Mouse (Mus musculus) MEL (cell line): ENCODE measurements around the gene BC034090. TPM values are rescaled to one million over a fixed set of nuclear protein-coding genes. Genes with fewer than 3 reads are reported as not detected.

Experiments
- DNase-seq: peaks from one replicate; pipeline ENCODE4 v3.0.0; 2011; ENCODE audit warnings: low read depth, low spot score
- H3K27ac ChIP-seq: 2 replicates; pipeline ENCODE4 v1.5.1; 2012; ENCODE audit warnings: low read depth, mild to moderate bottlenecking, control low read depth, low read length, moderate library complexity; ENCODE audit not compliant: control insufficient read depth
- H3K27me3 ChIP-seq, 2 experiments: fragments of 150-350 bp in 1 of 2; sonication (generic) in 1 of 2; 2 replicates each; pipeline ENCODE4 v1.6.1; 2012; ENCODE audit warnings: low read length in 2 of 2, mild to moderate bottlenecking in 2 of 2, improper control_type of control experiment in 1 of 2, moderate library complexity in 1 of 2; ENCODE audit not compliant: insufficient read depth in 2 of 2, control insufficient read depth in 1 of 2
- H3K36me3 ChIP-seq, 2 experiments: 2 replicates each; pipeline ENCODE4 v1.6.1; 2012 to 2014; ENCODE audit warnings: low read length in 2 of 2, improper control_type of control experiment in 1 of 2, inconsistent platforms in 1 of 2, mild to moderate bottlenecking in 1 of 2; ENCODE audit not compliant: insufficient read depth in 2 of 2, control insufficient read depth in 1 of 2
- H3K4me1 ChIP-seq, 2 experiments: fragments of 150-350 bp in 1 of 2; sonication (generic) in 1 of 2; 2 replicates each; pipeline ENCODE4 v1.6.1; 2012; ENCODE audit warnings: low read length in 2 of 2, improper control_type of control experiment in 1 of 2, mild to moderate bottlenecking in 1 of 2; ENCODE audit not compliant: insufficient read depth in 2 of 2, control insufficient read depth in 1 of 2
- H3K4me3 ChIP-seq, 2 experiments: fragments of 150-350 bp in 1 of 2; sonication (generic) in 1 of 2; 2 replicates each; pipeline ENCODE4 v1.5.1; 2012; ENCODE audit warnings: low read depth in 2 of 2, low read length in 2 of 2, mild to moderate bottlenecking in 2 of 2, moderate library complexity in 2 of 2, control low read depth in 1 of 2, improper control_type of control experiment in 1 of 2; ENCODE audit not compliant: control insufficient read depth in 1 of 2, insufficient read depth in 1 of 2
- H3K79me2 ChIP-seq: 2 replicates; pipeline ENCODE4 v1.6.1; 2012; ENCODE audit warnings: mild to moderate bottlenecking, low read length, moderate library complexity; ENCODE audit not compliant: control insufficient read depth, poor library complexity, insufficient read depth
- H3K9ac ChIP-seq: 2 replicates; pipeline ENCODE4 v1.6.1; 2012; ENCODE audit warnings: low read depth, mild to moderate bottlenecking, control low read depth, low read length, moderate library complexity; ENCODE audit not compliant: control insufficient read depth, poor library complexity, severe bottlenecking
- H3K9me3 ChIP-seq: fragments of 150-350 bp; sonication (generic); replicated peaks from 2 replicates; pipeline ENCODE4 v1.6.1; 2012; ENCODE audit warnings: mild to moderate bottlenecking, low read length, improper control_type of control experiment, moderate library complexity; ENCODE audit not compliant: insufficient read depth
- BHLHE40 ChIP-seq: IDR thresholded peaks from 2 replicates; pipeline ENCODE4 v1.6.1; 2012; ENCODE audit warnings: low read depth, mild to moderate bottlenecking, inconsistent platforms, low read length, improper control_type of control experiment, borderline replicate concordance
- CTCF ChIP-seq, 3 experiments: IDR thresholded peaks in 2 of 3; conservative IDR thresholded peaks in 1 of 3; 2 replicates each; pipeline ENCODE4 v1.5.1; 2011 to 2012; ENCODE audit warnings: low read length in 3 of 3, low read depth in 2 of 3, mild to moderate bottlenecking in 2 of 3, improper control_type of control experiment in 1 of 3, inconsistent platforms in 1 of 3, mixed read lengths in 1 of 3, moderate library complexity in 1 of 3; ENCODE audit not compliant: control insufficient read depth in 1 of 3, insufficient read depth in 1 of 3, poor library complexity in 1 of 3, severe bottlenecking in 1 of 3
- E2F4 ChIP-seq: IDR thresholded peaks from 2 replicates; pipeline ENCODE4 v1.6.1; 2011; ENCODE audit warnings: low read depth, low read length, improper control_type of control experiment, borderline replicate concordance
- ELF1 ChIP-seq: IDR thresholded peaks from 2 replicates; pipeline ENCODE4 v1.6.1; 2014; ENCODE audit warnings: low read depth, mild to moderate bottlenecking, inconsistent platforms, low read length, improper control_type of control experiment, moderate library complexity
- EP300 ChIP-seq, 2 experiments: IDR thresholded peaks; 2 replicates each; pipeline ENCODE4 v1.6.1; 2011; ENCODE audit warnings: improper control_type of control experiment in 2 of 2, low read length in 2 of 2, low read depth in 1 of 2, mild to moderate bottlenecking in 1 of 2
- GABPA ChIP-seq: IDR thresholded peaks from 2 replicates; pipeline ENCODE4 v1.6.1; 2012; ENCODE audit warnings: low read depth, mild to moderate bottlenecking, inconsistent platforms, low read length, improper control_type of control experiment, moderate library complexity
- JUND ChIP-seq: IDR thresholded peaks from 2 replicates; pipeline ENCODE4 v1.6.1; 2011; ENCODE audit warnings: low read depth, mild to moderate bottlenecking, improper control_type of control experiment, low read length
- KAT2A ChIP-seq: conservative IDR thresholded peaks from 2 replicates; pipeline ENCODE4 v1.6.1; 2012; ENCODE audit warnings: low read depth, low read length, improper control_type of control experiment, inconsistent platforms
- MAFK ChIP-seq: IDR thresholded peaks from 2 replicates; pipeline ENCODE4 v1.6.1; 2011; ENCODE audit warnings: low read depth, mild to moderate bottlenecking, low read length, improper control_type of control experiment, borderline replicate concordance
- MAX ChIP-seq: IDR thresholded peaks from 2 replicates; pipeline ENCODE4 v1.6.1; 2011; ENCODE audit warnings: low read length, improper control_type of control experiment
- MEF2A ChIP-seq: IDR thresholded peaks from 2 replicates; pipeline ENCODE4 v1.6.1; 2014; ENCODE audit warnings: low read depth, mild to moderate bottlenecking, inconsistent platforms, low read length, improper control_type of control experiment; ENCODE audit not compliant: poor library complexity, insufficient replicate concordance, severe bottlenecking; ENCODE audit errors: extremely low read depth
- MYB ChIP-seq: IDR thresholded peaks from 2 replicates; pipeline ENCODE4 v1.6.1; 2011; ENCODE audit warnings: mild to moderate bottlenecking, low read depth, low read length, improper control_type of control experiment
- MYC ChIP-seq: IDR thresholded peaks from 2 replicates; pipeline ENCODE4 v1.6.1; 2011; ENCODE audit warnings: low read depth, mild to moderate bottlenecking, low read length, improper control_type of control experiment, moderate library complexity
- RCOR1 ChIP-seq: IDR thresholded peaks from 2 replicates; pipeline ENCODE4 v1.6.1; 2012; ENCODE audit warnings: low read depth, mild to moderate bottlenecking, inconsistent platforms, low read length, improper control_type of control experiment
- SIN3A ChIP-seq: IDR thresholded peaks from 2 replicates; pipeline ENCODE4 v1.6.1; 2012; ENCODE audit warnings: low read length, improper control_type of control experiment, inconsistent platforms
- UBTF ChIP-seq: IDR thresholded peaks from 2 replicates; pipeline ENCODE4 v1.6.1; 2012; ENCODE audit warnings: low read depth, mild to moderate bottlenecking, inconsistent platforms, low read length, improper control_type of control experiment, moderate library complexity, borderline replicate concordance; ENCODE audit not compliant: insufficient read depth
- ZC3H11A ChIP-seq: IDR thresholded peaks from 2 replicates; pipeline ENCODE4 v1.6.1; 2012; ENCODE audit warnings: low read depth, mild to moderate bottlenecking, inconsistent platforms, low read length, improper control_type of control experiment
- ZKSCAN1 ChIP-seq: IDR thresholded peaks from 2 replicates; pipeline ENCODE4 v1.6.1; 2012; ENCODE audit warnings: low read depth, mild to moderate bottlenecking, inconsistent platforms, low read length, improper control_type of control experiment, moderate library complexity
- ZNF384 ChIP-seq: IDR thresholded peaks from 2 replicates; pipeline ENCODE4 v1.6.1; 2012; ENCODE audit warnings: low read depth, mild to moderate bottlenecking, inconsistent platforms, low read length, improper control_type of control experiment
- polyA plus RNA-seq, 2 experiments: library from polyadenylated mRNA; stranded (reverse) in 1 of 2; unstranded in 1 of 2; fragments of >175 nt in 1 of 2; fragments of >200 nt in 1 of 2; gene quantifications; 2 replicates each; pipeline versions ENCODE4 v1.2.1 to v1.2.4; 2012; ENCODE audit warnings: low replicate concordance in 2 of 2, low read depth in 1 of 2; ENCODE audit not compliant: insufficient read length in 2 of 2, insufficient read depth in 1 of 2, missing spikeins in 1 of 2
- total RNA-seq: library from RNA; depleted of rRNA; stranded (reverse); fragments of 300-350 nt; gene quantifications from 2 replicates; pipeline ENCODE4 v1.2.3, GENCODE M21; 2012

Gene BC034090
- total and polyA plus RNA-seq, 3 experiments, result 0.12 to 0.28 TPM; not detected in 1

- no peaks in the 10 kb centered on the region; a peak in 1 of 4 replicates for H3K36me3 ChIP-seq
- H3K27me3 ChIP-seq, result no peaks in the 10 kb centered on the region
- no peak for DNase-seq
- H3K27ac ChIP-seq, result no peak overlapping the region
- peaks cover 2 to 15% of the 10 kb centered on the region in 2 experiments; a peak in 3 of 4 replicates for H3K4me1 ChIP-seq
- H3K9me3 ChIP-seq, result no peaks in the 10 kb centered on the region
- TF ChIP-seq GABPA, result no peak
- TF ChIP-seq EP300 (IDR thresholded peaks at IDR 0.05; ENCODE audit: low read depth in 1 of 2, low read length in 2 of 2), result no peak
- TF ChIP-seq MAX, result no peak
- no peak for TF ChIP-seq BHLHE40
- TF ChIP-seq E2F4, result no peak
- no peak for TF ChIP-seq UBTF
- TF ChIP-seq MAFK, result no peak
- no peak for TF ChIP-seq ZNF384
- TF ChIP-seq RCOR1, result no peak
- no peak for TF ChIP-seq ELF1
- no peak for TF ChIP-seq MYB
- TF ChIP-seq, all 39 proteins: peak for 0
- no peak overlapping the region for H3K9ac ChIP-seq
- no peak overlapping the region for H3K4me3 ChIP-seq
- H3K79me2 ChIP-seq, result no peaks in the 10 kb centered on the region
Measured at GRCm38 (mm10) chr1:155237390-155237789, 6.9 kb downstream of the BC034090 start.

- Histone ChIP-seq H3K4me3 (no peak overlapping the region), H3K27me3 (no peaks in the 10 kb centered on the region), H3K79me2 (no peaks in the 10 kb centered on the region), H3K4me1 (peaks cover 2 to 15% of the 10 kb centered on the region in 2 experiments; a peak in 3 of 4 replicates), H3K9me3 (no peaks in the 10 kb centered on the region), H3K36me3 (no peaks in the 10 kb centered on the region; a peak in 1 of 4 replicates), H3K27ac (no peak overlapping the region), H3K9ac (no peak overlapping the region)
- TF ChIP-seq ZNF384, result no peak
- TF ChIP-seq JUND, result no peak
- TF ChIP-seq SIN3A, result no peak
- no peak for TF ChIP-seq ZKSCAN1
- TF ChIP-seq MAFK, result no peak
- no peak for TF ChIP-seq ZC3H11A
- TF ChIP-seq CTCF (IDR thresholded peaks at IDR 0.05 in 2 of 3, conservative IDR thresholded peaks at IDR 0.05 in 1 of 3; ENCODE audit: control insufficient read depth in 1 of 3, insufficient read depth in 1 of 3, low read depth in 2 of 3, low read length in 3 of 3, poor library complexity in 1 of 3, severe bottlenecking in 1 of 3), result no peak
- TF ChIP-seq GABPA, result no peak
- TF ChIP-seq KAT2A, result no peak
- TF ChIP-seq MEF2A, result no peak
- TF ChIP-seq ELF1, result no peak
- no peak for TF ChIP-seq MYC
- no peak for DNase-seq
Measured at GRCm38 (mm10) chr1:155236306-155237024, 7.8 kb downstream of the BC034090 start.
